Mouse (Mus musculus): ENCODE results near the gene Avil.
A peak's percentile ranks its signal among the peaks of the same experiment; 100 is the strongest.

Avil gene

GRCm38 (mm10) chr10:127000529-127000928, at the start of gene Avil:
TSS of gene Avil (plus strand) at chr10:127000709.
- no peak for DNase-seq (ENCODE audit: low read depth, low spot score)

DNA sequence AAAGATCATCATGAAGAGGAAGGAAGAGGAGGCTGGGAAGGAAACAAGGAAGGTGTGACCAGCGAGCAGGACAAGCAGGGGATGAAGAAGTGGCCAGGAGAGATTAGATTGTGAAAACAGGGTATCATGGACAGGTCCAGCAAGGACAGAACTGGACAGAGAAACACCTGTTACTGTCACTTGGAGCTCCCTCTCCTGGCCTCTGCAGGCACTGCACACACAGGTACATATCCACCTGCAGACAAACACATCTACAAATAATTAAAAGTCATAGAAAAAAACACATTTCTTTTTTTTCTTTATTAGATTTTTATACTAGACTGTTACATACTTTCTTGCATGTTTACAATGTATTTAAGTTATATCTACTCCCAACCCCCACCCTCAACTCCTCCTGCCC, 48.1 kb upstream of the Avil start:
- DNase-seq (ENCODE audit: low read depth, low spot score): no peak

DNA sequence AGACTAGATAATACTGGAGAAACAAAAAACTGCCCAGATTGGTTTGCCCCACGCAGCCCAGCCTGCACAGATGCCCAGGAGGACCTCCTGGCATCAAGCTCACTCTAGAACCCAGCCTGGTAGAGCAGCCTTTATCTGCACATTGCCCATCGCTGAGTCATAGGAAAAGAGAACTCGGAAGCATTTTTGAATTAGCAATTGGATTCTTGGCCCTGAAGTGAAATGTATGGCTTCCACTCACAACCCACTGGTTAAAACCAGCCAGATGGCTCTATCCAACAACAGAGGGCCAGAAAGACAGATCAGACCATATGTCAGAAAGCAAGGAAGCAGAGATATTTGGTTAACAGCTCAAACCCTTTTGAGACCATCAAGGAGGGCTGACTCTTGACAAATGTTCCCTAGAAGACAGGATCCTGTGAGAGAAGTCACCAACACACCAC, 47.5 kb upstream of the Avil start:
- DNase-seq (ENCODE audit: low read depth, low spot score): no peak

GRCm38 (mm10) chr10:126956692-126957358, 43.7 kb upstream of the Avil start:
- no peak for DNase-seq (ENCODE audit: low read depth, low spot score)

GRCm38 (mm10) chr10:126957359-126958107, 43.0 kb upstream of the Avil start:
- peak; percentile 83 for DNase-seq (ENCODE audit: low read depth, low spot score)

DNA sequence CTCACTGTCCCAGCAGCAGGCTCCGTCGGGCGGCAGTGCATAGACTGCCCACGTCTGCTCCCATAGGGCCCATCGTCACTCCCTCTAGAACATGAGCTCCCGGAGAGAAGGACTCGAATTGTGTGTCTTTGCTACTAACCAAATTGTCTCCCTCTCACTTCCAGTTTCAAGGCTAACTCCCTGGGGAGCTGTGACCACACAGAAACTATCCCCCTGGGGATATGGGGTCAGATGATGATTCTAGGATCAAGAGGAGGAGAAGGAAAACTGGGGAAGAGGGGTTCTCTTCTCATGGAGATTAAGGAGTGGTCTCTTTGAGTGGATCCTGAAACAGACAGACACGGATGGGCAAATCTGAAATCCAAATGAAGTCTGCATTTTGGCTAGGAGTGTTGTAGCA, 40.0 kb upstream of the Avil start:
- DNase-seq (ENCODE audit: low read depth, low spot score): no peak

DNA sequence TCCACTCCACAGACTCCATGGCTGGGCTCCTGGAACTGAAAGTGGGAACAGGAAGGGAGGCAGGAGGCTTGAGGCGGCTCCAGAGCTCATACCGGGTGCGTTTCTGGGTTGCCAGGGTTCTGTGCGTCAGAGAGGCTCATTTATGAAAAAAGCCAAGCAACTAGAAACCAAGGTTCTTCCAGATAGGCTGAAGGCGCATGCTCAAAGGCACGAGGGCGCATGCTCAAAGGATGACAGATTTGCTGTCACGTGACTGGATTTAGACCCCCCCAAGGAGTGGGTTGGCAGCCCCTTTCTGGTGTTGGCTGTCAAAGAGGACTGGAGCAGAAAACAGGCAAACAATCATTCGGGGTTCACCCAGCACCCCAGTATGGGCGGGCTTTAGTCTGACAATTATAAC, 38.8 kb upstream of the Avil start:
- DNase-seq (ENCODE audit: low read depth, low spot score): peak; percentile 89

DNA sequence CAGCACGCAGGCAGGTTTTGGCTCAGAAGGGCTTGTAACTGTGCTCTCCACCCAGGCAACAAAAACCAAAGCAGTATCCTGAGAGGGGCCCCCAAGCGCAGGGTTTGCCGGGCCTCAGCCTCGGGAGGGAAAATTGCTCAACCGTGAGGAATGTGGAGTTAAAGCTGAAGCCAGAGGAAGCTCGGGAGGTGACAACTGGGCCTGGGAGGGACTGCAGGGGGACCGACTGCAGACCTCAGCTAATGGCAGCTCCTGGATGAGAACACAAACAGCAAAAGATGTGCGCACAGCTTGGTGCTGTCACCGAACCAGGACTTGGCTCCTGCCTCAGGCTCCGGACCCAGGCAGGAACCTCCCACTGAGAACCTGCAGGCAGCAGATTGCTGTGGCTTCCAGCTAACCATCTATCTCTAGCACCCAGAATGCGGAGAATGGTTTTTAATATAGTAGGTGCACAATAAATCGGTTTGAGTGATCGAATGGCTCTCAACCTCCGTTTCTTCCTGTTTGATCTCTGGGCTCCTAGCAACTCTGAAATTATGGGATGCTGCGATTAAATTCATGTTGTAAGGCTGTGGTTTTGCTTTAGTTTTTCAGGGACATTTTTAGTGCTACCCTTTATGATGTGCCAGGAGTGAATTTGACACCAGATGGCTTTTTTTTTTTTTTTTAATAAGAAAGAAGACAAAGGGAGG, 38.1 kb upstream of the Avil start:
- peak; percentile 69 for DNase-seq (ENCODE audit: low read depth, low spot score)

- DNase-seq (ENCODE audit: low read depth, low spot score): no peak
These were observed 37.6 kb upstream of the Avil start for GRCm38 (mm10) chr10:126962966-126963330.

- peak; percentile 88 for DNase-seq (ENCODE audit: low read depth, low spot score)
These were observed 36.7 kb upstream of the Avil start for GRCm38 (mm10) chr10:126963821-126964220.

DNA sequence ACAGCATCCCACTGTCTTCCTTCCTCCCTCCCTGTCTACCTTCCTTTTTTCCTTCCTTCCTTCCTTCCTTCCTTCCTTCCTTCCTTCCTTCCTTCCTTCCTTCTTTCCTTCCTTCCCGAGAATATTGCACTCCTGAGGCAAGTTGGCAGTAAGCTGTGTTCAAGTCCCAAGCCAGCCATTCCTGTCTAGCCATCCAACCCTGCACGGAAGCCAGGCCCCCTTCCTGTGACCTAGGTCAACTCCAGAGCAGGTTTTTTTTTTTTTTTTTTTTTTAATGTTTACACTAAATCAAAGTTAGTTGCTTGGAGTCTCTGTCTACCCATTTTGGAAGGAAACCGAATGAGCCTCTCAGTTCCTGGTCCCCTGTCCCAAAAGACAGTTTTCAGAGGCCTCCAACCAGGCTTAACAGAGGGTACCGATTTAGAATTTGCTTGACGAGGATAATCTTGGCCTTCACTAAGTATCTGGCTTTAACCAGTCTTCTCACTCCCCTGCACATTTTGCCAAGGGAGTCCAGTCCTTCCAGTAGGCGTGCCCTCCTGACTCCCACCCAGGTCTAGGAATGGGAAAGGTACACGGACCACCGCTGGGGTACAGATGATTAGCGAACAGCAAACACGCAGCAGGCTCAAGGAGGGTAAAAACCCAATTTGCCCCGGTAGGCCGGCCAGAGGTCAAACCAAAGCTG, 29.0 kb upstream of the Avil start:
- DNase-seq (ENCODE audit: low read depth, low spot score): no peak

DNA sequence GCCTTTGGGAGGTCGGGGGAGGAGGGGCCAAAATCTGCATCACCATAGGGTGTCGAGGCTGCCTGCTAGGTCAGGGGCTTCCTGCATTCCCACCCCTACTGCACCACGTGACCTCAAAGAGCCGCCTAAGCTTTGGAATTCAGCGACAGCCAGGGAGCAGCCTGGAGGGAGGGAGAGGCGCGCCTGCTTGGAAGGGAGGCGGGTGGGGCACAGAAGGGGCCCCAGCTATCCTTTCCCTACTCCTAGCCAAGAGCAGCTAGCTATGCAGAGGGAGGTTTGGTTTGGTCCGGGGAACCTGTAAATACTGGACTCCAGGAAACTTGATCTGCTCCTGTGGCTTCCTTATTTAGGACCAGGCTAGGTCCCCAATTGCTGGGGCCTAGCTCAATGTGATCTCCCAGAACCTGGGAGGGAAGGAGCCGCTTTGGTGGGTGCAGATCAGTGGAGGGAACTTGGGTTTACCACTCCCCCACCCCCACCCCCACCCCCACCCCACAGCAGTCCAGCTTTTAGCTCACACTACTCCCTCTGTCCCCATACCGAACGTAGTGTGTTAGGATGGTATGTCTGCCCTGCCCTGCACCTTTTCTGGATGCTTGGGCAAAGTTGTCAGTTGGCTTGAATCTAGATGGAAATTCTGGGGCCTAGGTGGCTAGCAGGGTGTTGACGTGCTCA, 28.3 kb upstream of the Avil start:
- DNase-seq (ENCODE audit: low read depth, low spot score): peak; percentile 100

- DNase-seq (ENCODE audit: low read depth, low spot score): peak; percentile 63
These were observed 27.5 kb upstream of the Avil start for GRCm38 (mm10) chr10:126972988-126973387.

DNA sequence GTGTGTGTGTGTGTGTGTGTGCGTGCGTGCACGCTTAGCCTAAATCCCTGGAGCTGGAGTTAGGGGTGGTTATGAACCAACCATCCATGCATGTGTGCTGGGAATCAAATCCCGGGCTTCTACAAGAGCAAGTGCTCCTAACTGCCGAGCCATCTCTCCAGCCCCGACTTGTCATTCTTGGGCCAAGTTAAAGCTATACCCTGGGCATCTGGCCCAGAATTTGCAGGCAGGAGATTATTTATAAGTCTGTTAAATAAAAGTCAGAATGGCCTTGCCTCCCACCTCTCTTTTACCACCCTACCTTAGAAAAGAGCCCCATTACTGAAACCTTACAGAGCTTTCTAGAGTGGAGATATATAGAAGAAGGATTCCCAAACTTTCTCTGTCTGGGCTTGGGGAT, 24.8 kb upstream of the Avil start:
- no peak for DNase-seq (ENCODE audit: low read depth, low spot score)

GRCm38 (mm10) chr10:126977076-126977475, 23.4 kb upstream of the Avil start:
- DNase-seq (ENCODE audit: low read depth, low spot score): no peak

DNA sequence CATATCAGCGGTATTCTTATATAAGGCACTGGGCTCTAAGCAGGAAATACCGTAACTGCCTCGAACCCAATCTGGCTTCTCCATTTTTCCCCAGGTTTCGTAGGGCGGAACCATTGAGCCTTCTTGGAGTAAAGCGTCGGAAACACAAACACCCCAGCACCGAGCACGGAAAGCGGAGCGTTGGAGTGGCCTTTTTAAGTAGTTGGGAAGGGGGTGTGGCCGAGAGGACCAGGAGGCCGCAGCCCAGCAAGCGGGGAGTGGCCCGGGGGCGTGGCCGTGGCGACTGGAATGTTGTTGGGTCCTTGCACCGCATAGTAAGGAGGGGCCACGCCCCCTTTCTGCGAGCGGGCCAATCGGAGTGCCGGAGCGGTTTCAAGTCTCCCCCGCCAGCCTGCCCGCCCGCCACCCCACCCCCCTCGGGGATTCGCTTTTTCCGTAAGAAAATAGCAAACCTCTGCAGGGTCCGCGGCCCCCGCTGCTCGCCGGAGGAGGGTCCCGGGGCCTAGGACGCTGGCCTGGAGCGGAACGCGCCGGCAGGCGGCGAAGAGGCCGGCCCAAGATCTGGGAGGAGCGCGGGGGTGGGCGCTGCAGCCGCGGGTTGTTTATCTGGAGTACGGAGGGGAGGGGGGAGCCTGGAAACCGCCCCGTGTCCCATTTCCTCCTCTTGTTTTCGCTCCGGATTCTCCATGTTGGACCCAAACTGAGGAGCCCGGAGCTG, 22.1 kb upstream of the Avil start, which contains the start of gene Ctdsp2:
Gene Ctdsp2 (plus strand): TSS at position 441 of the 718 bp plus-strand sequence.
- peak; percentile 99 for DNase-seq (ENCODE audit: low read depth, low spot score)

- no peak for DNase-seq (ENCODE audit: low read depth, low spot score)
These were observed 21.3 kb upstream of the Avil start for GRCm38 (mm10) chr10:126979121-126979635.

DNA sequence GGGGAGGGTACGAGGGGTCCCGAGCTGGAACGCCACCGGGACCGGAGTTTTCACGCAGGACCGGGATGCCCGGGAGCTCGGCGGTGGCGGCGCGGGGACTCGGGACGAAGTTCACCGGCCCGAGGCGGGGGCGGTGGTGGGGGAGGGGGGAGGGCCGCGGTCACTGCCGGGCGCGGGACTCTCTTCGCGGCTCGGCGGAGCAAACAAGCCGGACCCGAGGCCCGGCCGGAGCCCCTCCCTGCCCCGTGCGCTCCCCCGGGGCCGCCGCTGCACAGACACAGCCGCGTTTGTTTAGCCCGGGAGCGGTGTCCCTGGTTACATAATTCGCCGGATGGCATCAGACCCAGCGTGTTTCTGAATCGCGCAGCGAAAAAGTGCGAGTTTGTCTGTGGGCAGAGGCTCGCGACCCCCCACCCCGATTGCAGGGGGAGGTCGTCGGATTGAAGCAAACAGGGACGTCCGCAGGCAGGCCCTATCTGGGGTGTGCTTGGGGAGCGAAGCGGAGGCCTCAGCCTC, 20.8 kb upstream of the Avil start:
- DNase-seq (ENCODE audit: low read depth, low spot score): no peak

DNA sequence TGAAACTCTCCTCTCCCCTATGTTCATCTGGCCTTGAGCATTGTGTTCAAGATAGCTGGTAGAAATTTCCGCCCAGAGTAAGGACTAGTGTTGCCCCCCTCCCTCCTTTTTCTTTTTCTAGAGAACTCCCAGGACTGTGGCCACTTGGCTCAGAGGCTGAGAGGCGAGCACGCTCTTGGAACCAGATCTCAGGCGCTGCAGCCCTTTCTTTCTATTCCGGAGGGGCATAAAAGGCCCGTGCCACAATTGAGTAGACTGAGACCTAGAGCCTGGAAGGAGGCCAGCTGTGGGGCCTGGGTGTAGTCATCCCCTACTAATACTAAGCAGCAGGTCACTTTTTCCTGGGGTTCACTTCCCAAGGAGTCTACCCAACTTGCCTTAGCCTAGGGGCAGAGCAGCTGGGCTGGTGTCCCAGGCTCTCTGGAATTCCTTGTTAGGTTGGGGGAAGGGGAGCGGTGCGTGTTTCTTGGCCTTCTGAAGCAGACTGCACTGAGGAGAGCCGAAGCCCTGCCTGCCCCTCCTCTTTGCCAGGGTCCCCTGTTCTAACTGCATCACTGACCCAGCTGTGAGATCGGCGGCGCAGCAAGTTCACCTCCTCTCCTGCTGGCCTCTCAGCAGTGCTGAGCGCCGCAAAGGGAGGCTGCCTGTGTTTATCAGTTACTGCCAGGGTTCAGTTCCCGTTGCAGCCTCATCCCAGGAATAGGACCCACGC, 20.1 kb upstream of the Avil start:
- peak; percentile 66 for DNase-seq (ENCODE audit: low read depth, low spot score)
